Mouse (Mus musculus) monocyte, adult 2 months (primary cell): ENCODE data around the gene Ikbip.
A peak's percentile ranks its signal among the peaks of the same experiment; 100 is the strongest.

Experiments
- DNase-seq, 2 experiments: peaks; one replicate each; pipeline ENCODE4 v3.0.0; 2022; ENCODE audit warnings: low spot score in 2 of 2, low read depth in 1 of 2

Ikbip gene

DNA sequence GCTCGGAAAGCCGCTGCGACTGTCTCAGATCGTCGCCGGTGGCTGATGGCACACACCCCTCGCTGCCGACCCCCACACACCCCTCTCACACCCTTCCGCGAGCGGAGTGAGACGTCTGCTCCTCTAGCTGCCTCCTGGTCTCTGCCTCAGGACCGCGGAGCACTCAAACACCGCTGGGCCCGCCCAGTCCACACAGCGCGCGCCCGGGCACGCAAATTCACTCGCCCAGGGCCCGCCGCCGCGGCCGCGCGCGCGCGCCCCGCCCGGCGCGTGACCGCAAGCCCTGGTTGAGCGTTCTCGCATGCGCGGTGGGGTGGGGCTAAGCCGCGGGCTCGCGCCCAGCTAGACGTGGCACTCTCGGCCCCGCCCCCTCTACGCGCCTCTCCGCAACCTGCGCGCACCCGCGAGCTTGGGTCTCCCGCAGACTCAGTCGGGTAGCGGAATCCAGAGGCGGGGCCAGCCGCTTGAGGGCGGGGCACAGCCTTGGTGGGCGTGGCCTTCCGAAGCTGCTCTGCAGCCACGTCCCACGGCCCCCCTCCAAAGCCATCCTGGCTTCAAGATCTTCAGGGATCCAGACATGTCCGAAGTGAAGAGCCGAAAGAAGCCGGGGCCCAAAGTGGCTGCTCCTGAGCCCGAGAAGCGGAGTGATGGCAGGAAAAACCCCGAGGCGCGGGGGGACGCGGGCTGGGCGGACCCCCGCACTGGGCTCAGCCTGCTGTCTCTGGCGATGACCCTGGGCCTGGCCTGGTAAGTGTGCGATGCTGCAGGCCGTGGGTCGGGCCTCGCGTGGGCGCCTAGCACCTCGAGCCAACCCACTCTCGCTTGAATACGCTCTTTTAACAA, at the start of gene Ikbip, which contains the start of gene Apaf1:
Gene Ikbip (plus strand): TSS at position 391 of the 843 bp plus-strand sequence.
Gene Apaf1 (minus strand): TSS at position 221 of the 843 bp plus-strand sequence.
- peak; percentile 99 to 100 for DNase-seq

DNA sequence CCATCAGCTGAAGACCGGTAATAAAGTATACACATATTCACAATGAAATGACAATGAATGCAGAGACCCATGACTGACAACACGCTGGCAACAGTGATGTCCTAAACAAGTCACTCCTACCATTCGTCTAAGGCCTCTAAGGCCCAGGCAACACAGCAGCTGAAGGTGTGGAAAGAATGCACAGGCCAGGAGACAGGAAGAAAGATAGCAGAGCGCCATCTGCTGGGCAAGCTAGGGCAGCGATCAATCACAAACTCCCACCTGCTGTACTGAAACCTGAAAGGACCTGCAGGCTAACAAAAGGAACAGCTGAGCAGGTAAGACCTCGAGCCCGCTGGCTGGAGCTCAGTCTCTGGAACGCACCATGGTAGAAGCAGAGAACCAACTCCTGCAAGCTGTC, 48.8 kb upstream of the Ikbip start:
- peak in 1 of 2 experiments; percentile 7 for DNase-seq

DNA sequence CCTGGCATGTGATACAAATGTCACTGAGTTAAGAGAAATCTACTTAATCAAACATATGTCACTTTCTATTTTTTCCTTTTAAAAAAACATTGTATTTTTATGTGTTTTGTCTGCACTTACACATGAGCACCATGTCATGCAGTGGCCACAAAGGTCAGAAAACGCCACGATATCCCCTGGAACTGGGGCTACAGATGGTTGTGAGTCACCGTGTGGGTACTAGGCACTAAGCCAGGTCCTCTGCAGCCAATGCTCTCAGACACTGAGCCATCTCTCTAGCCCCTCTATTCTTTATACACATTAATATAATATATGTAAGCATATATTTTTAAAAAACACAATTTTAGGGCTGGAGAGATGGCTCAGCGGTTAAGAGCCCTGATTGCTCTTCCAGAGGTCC, 33.0 kb upstream of the Ikbip start:
- no peak for DNase-seq

DNA sequence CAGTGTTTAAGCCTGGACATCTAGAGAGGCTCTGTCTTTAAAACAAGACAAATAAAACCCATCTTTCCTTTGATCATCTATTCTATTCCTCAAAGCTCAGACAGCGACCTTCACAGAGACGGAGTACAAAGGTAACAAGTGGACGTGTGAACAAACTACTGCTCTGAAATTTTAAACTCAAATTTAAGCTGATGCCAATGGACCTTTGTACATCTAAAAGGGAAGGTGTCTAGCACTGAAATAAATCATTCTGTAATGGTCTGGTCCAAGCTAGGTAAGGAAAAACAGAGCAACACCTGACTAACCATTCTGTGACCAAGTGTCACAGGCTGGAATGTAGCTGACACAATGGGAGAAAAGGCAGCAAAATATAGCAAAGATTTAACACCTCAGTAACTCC, 31.6 kb upstream of the Ikbip start:
- DNase-seq: no peak

DNA sequence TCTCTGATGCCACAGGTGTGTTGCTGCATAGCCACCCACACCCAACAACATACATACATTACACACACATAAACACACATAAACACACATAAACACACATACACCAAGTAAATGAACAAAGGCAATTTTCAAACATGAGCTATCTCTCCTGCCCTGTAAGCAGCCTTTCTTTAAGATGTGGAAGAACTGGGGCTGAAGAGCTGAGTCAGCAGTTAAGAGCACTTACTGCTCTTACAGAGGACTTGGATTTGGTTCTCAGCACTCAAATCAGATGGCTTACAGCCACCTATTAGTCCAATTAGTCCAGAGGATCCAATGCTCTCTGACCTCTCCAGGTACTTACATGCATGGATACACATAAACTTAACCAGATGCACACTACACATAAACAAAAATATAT, 30.0 kb upstream of the Ikbip start:
- DNase-seq: no peak

DNA sequence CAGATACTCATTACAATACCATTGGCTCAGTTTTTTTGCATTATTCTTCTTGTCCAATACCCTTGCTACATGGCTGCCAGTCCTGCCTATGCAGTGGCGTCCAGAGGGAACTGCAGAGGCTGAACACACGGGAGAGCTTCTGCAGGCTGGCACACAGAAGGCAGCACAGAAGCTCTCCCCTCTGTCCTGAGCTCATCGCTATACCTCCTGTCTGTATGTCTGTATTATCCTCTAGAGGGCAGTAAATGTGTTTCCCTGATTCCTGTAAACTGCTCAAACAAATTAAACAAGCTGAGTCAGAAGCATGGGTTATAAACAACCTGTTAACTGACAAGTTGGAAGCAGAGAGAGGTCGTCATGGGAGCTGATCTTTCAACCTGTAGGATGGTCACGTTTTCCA, 22.0 kb upstream of the Ikbip start:
- no peak for DNase-seq

DNA sequence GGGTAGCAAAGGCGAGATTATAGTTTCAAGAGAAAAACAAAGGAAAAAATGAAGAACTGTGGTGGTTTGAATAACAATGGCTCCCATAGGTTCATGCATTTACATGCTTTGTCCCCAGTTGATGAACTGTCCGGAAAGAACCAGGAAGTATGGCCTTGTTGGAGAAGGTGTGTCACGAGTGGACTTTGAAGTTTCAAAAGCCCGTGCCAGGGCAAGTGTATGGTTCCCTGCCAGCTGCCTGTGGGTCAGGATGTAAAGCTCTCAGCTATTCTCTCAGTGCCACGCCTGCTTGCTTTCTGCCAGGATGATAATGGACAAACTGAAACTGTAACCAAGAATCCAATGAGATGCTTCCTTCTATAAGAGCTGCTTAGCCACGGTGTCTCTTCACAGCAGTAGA, 20.4 kb upstream of the Ikbip start:
- no peak for DNase-seq

DNA sequence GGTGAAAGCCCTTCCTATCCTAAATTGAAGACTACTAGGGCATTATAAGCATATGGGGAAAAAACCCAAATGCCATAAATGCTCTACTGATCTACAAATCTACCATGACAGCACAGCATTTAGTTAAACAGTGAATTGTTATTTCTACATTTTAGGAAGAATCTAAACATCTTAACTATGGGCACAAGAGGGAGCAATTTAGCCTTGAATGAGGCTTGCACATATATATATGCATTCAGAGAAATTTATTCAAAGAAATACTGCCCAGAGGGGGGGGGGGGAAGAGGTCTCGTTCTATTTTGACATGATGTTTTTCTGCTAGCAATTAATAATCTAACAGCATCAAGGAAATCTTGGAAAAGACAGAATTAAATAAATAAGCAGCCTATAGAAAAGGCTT, 11.0 kb upstream of the Ikbip start:
- DNase-seq: no peak

DNA sequence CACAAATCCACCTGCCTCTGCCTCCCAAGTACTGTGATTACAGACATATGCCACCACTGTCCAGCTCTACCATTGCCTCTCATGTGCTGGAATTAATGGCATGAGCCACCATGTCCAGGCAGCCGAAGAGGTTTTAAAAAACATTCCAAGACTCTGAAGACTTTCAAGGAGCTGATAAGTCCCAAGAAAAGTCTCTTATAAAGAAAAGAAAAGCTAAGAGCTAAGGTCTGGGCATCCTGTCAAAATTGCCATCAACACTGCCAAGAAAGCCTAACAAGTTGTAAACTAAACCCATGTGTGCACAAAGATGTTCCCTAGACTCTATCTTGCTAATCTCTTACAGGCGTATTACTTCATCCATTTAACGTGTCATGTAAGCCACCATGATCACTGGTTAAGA, 9.4 kb upstream of the Ikbip start:
- no peak for DNase-seq

DNA sequence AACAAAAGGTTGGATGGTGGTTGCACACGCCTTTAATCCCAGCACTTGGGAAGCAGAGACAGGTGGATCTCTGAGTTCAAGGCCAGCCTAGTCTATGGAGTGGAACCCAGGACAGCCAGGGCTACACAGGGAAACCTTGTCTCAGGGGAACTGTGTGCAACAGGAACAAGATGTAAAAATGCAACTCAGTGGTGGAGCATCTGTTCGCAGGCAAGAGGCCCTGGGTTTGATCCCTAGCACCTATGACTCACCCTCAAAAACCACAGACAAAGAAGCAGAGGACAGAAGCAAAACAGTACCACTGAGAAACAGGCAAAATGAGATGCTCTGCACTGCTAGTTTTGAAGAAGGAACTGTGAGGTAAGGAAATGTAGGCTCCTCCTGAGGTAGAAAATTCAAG, 6.1 kb upstream of the Ikbip start:
- DNase-seq: no peak

DNA sequence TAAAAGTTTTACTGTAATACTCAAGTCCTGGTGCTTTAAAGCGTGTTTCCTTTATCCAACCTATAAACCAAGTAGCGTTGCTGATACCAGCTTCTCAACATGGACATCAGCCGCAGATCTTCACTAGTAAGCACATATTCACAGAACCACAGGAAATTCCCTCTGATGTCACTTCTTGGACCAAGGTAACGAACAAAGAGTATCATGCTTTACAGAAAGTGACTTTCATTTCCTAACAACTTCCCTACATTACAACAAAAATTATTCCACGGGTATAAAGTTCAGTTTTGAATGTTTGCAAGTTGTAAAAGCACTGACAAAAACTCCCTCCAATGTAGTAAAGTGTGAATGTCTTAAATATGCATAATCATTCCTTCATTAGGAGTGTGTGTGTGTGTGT, 2.2 kb upstream of the Ikbip start:
- DNase-seq: no peak

DNA sequence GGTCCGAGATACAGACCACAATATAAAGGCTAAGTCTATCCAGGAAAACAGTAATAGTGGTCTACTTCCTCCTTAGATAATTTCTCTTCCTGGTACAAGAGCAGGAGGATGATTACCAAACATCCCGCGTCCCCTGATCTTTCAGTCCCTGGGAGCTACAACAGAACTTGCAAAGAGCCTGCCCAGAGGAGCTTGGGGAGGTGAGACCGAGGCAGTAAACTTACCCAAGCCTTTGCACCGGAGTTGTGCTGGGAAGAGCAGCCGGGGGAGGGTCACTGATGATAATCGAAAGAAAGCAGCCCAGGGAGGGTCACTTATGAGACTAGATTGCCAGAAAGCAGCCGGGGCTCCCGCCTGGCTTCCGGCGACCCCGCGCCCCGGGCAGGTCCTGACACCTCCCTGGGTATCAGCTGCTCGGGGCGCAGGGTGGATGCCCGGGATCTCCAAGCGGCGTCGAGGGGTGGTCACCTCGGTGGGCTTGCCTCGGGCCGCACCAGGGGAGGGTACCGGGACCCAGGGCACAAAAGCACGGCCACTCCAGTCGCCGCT, 707 bp upstream of the Ikbip start:
- DNase-seq: peak in 1 of 2 experiments; percentile 13

DNA sequence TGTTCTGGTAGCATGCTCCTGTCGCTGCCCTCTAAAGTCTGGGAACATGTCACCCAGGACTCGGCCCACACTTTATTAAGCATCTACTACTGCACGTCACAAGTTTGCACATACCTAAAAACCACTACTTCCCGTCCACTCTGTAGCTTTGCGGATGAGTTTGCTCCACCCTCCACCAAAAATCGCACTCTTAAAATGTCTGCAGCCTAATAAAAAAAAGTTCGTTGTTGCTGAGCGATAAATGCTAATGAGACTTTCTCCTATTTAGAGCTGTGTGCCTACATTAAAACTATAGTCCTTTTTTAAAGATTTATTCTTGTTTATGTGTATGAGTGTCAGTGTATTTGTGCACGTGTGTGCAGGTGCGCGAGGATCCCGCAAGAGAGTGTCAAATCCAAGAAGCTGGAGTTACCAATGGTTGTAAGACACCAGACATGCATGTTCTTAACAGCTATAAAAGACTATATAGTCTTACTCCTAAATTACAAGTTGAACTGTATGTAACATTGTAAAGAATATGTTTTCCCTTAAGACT, 720 bp downstream of the Ikbip start:
- no peak for DNase-seq

DNA sequence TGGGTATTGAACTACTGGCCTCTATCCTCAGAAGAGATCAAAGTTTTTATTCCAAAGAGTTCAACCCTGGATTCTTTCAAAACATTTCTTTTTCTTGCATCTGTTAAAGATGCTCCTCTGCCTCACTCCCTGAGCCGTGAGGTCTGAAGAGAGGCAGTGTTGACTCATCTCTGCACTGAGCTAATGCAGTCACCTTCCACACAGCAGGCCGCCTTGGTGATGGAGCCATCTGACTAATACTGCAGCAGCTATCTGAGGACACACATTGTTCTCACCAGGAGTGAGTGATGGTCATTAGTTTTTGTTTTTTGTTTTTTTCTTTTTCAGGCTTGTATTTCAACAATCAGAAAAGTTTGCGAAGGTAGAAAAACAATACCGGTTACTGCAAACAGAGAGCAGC, 10.1 kb downstream of the Ikbip start:
- DNase-seq: no peak

DNA sequence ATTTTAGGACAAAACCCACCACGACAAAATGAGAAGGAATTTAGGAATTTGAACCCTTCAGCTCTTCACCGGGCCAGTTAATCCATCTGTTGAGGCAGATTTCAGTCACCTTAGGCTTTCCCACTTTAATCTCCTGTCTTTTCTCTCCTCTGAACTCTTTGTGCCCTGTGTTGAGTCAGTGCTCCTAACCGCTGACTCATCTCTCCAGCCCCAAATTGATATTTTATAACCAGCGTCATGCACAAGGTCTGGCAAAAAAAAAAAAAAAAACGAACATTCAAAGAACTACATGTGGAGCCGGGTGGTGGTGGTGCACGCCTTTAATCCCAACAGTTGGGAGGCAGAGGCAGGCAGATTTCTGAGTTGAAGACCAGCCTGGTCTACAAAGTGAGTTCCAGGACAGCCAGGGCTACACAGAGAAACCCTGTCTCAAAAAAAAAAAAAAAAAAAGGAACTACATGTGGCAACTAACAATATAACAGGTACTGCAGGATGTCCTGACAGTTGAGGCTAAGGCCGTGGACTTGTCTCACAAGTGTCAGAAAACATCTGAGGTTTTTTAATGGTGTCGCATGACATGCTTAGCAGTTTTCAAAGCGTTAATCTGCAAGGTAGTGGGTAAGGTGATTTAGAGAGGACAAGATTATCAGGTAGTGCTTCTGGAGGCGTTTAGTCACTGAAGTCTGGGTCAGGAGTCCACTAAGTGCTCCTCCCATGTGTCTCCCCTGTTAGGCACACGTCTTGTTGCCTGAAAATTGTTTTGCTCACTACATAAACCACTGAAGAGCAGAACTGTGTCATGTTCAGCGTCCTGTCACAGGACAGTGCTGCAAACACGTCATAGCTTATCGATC, 11.7 kb downstream of the Ikbip start:
- DNase-seq: no peak

DNA sequence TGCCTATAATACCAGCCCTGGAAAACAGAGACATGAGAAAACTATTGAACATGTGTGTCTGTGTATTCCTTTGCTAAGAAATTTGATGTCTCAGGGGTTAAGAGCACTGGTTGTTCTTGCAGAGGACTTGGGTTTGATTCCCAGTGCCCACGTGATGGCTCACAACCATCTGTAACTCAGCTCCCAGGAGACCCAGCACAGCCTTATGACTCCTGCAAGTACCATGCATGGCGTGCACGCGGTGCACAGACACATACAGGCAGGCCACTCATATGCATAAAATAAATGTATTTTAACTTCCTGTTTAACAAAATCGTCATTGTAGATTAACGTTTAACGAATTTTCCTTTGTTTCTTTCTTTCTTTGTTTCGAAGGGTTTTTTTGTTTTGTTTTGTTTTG, 15.3 kb downstream of the Ikbip start:
- DNase-seq: no peak

DNA sequence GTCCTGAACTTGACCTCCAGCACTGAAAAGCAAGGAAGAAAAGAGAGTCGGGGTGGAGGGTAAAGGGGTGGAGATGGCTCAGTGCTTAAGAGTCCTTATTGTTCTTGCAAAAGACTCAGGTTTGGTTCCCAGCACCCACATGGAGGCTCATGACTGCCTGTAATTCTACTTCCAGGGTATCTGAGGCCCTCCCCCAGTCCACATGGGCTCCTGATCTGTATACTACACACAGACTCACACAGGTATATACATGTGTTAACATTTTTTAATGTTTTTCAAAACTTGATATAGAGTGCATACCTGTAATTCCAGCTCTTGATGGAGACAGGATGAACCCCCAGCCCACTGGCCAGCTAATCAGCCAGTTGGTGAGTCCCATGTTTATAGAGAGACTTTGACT, 17.4 kb downstream of the Ikbip start:
- DNase-seq: no peak

DNA sequence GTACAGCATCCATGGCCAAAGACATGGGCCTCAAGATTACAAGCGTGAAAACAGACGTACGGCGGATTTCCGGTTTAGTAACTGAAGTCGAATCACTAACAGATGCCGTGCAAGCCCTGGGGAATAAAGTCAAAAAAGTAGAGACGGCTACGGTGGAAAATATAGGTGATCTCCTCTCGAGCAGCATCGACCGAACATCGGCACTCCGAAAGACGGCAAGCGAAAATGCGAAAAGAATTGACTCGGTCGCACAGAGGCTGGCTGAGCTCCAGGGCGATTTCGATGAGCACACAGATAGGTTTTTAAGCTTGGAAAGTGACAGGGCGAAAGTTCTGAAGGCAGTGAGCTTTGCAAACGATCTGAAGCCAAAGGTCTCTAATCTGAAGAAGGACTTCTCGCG, 19.2 kb downstream of the Ikbip start:
- DNase-seq: no peak

DNA sequence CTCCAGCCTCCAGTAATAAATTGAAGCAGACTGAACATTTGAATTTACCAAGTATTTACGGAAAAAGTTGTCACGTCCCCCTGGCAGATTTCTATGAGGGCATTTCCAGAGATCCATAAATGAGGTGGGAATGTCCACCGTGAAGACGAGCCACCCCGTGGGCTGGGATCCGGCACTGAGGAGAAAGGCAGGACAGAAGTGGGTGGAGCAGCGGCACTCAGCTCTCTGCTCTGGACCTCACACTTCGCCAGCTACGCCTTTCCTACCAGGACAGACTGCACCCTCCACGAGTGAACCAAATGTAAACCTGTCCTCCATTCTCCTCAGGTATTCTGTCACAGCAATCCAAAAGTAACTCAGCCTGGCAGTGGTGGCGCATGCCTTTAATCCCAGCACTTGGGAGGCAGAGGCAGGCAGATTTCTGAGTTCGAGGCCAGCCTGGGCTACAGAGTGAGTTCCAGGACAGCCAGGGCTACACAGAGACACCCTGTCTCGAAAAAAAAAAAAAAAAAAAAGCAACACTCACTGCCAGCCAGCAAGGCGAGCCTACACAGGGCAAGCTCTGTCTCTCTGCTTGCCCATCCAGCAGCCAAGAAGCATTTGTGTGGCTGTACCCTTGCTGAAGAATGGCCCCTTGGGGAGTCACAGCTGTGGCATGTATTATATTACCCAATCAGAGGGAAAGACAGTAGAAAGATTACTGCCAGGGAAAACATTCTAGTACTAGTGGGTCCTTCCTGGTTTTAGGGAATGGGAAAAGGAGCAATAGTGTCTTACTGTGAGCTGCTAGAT, 20.3 kb downstream of the Ikbip start:
- DNase-seq: no peak

DNA sequence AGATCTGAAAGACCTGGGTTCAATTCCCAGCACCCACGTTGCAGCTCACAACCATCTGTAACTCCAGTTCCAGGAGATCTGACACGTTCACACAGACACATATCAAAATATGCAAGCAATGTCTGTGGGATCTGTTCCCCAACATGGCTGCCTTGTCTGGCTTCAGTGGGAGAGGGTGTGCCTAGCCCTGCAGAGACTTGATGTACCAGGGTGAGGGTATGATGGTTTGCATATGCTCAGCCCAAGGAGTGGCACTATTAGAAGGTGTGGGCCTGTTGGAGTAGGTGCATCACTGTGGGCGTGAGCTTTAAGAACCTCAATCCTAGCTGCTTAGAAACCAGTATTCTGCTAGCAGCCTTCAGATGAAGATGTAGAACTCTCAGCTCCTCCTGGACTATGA, 23.2 kb downstream of the Ikbip start:
- no peak for DNase-seq

DNA sequence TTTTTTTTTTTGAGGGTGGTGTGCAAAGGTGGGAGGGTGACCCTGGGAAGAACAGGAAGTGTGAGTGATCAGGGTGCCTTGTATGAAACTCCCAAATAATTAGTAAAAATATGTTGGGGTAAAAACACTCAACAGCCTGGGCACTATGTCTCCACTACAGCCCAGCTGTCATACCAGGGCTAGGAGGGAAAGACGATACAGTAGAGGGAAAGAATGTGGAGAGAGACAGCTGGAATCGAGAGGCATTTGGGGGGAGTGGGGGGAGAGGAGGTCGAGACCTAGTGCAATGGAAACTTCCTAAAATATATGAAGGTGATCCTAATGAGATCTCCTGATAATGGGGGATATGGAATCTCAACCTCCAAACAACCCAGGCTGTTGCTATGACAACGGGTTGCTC, 27.1 kb downstream of the Ikbip start:
- no peak for DNase-seq
